Mouse (Mus musculus): ENCODE measurements around the gene Wfdc2.

DNA sequence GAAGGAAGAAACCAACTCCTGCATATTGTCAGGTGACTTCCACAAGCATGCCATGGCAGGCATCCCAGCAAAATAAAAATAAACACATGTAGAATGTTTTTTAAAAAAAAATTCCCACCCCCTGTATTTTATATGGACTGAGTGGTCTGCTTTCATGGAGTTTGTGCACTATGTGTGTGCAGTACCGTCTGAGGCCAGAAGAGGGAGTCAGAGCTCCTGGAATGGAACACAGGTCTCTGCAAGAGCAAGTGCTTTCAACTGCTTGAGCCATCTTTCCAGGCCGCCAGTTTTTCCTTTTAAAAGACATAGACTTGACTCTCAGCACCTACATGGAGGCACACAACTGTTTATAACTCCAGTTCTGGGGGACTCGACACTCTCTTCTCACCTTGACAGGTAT, 41.3 kb downstream of the Wfdc2 start:
- TF ChIP-seq CTCF (IDR thresholded peaks at IDR 0.05; ENCODE audit: borderline replicate concordance, insufficient read depth, low read length) = no peak
- TF ChIP-seq POLR2A (IDR thresholded peaks at IDR 0.05; ENCODE audit: low read depth, low read length) = no peak
